Mouse (Mus musculus) left cerebral cortex, adult 11 months (tissue): ENCODE data around the gene Cacnb2.
"Not testable (repeated sequence)": the region's sequence is repeated elsewhere in the genome, so short reads cannot be mapped to it uniquely, and the experiment has no call there.

Experiments used
- DNase-seq: peaks from one replicate; pipeline ENCODE4 v3.0.0; 2022; ENCODE audit warnings: low spot score

Cacnb2 gene

DNA sequence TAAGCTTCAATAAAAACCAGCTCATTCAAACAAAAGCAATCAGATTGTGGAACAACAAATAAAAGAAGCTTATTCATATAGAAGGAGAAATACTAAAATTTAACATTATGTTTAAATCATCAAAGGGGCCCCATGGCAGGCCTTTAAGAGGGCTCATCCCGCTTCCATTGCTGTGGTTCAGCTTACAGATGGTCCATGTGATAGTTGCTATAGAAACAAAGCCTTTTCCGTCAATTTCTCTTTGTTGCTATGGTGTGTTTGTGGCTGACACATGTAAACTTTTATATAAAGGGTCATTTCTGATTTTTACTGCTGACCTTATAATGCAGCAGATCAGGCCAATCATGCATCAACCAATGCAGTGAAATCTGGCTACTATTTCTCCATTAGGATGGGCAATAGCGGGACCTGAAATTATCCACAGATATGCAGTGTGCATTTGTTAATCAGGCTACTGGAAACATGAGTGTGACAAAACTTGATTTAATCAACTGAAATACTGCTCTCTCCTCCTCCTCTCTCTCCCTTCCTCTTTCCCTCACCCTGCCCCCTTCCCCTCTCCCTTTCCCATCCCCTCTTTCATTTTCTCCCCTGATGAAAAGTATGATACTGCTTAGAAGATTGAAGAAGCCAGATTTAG, 54.4 kb downstream of the Cacnb2 start:
- no peak for DNase-seq

DNA sequence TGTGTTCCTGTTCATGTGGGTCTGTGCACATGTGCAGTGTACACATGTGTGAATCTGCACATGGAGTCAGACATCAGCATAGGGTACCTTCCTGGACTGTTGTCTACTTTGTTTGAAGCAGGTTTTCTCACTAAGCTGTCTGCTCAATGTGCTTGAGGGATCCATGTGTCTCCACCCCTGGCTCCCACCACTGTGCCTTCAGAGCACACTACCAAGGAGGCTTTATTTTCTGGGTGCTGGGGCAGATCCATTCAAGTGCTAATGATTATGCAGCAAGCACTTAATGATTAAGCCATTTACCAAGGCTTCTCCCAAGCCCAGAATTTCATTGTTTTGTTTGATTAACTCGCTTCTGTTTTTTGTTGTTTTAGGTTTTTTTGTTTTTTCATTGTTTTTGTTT, 62.3 kb downstream of the Cacnb2 start:
- DNase-seq = no peak

- DNase-seq = no peak
Observed at GRCm38 (mm10) chr2:14672117-14672516, 69.2 kb downstream of the Cacnb2 start.

- no peak for DNase-seq
Observed at GRCm38 (mm10) chr2:14676885-14677516, 74.1 kb downstream of the Cacnb2 start.

DNA sequence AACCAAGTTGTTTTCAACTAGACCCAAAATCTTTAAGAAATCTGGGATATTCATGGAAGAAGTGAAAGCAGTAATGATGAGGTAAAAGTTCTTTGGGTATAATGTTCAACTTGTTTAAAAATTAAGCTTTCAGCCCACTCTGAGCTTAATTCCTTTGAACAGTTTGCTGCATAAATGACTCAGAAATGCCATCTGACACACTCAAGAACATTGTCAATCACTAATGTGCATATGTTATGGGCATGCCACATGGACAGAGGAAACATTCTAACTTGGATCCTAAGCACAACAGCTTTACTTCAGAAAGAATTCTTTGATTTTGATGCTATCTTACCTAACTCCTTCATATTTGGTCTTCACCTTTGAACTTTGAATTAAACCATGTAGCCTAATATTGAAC, 81.3 kb downstream of the Cacnb2 start:
- no peak for DNase-seq

- peak; percentile 56 for DNase-seq
Observed at GRCm38 (mm10) chr2:14702973-14703645, 100.2 kb downstream of the Cacnb2 start.

- DNase-seq = no peak
Observed at GRCm38 (mm10) chr2:14703676-14704075, 100.8 kb downstream of the Cacnb2 start.

- DNase-seq = no peak
Observed at GRCm38 (mm10) chr2:14710247-14710646, 107.4 kb downstream of the Cacnb2 start.

DNA sequence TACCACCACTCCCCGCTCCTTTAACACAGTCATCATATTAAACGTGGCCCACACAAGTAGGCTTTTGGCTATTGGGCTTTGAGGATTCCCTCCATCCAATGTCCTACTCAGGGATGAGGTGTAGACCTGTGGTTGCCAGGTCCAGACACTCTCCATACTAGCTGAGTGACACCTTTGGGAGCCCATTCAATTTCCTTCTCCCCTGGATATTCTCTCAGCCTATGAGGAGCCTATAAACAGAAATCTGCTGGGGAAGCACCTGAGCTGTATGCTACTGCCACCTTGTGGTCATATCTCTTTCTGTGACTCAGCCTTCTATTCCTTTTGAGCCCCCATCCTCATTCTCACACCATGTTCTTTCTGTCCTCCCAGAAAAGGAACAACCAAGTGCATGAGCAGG, 108.9 kb downstream of the Cacnb2 start:
- DNase-seq = no peak

GRCm38 (mm10) chr2:14713049-14713448, 110.2 kb downstream of the Cacnb2 start:
- no peak for DNase-seq

DNA sequence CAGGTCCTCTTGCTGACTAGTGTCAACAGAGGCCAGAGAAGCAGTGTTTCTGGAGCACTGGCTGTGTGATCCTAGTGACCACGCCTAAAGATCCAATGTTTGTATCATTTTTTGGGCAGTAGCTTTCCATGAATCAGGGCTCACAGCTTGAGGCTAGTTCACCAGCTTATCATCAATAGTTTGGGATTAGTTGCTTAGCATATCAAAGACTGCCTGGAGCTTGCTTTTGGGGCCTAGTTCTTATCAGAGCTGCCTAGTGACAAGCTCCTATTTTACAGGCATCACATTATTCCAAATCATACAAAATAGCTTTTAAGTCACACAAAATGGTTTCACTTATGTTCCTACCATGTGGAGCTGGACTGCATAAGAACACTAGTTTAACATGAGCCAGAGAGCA, 113.8 kb downstream of the Cacnb2 start:
- no peak for DNase-seq

DNA sequence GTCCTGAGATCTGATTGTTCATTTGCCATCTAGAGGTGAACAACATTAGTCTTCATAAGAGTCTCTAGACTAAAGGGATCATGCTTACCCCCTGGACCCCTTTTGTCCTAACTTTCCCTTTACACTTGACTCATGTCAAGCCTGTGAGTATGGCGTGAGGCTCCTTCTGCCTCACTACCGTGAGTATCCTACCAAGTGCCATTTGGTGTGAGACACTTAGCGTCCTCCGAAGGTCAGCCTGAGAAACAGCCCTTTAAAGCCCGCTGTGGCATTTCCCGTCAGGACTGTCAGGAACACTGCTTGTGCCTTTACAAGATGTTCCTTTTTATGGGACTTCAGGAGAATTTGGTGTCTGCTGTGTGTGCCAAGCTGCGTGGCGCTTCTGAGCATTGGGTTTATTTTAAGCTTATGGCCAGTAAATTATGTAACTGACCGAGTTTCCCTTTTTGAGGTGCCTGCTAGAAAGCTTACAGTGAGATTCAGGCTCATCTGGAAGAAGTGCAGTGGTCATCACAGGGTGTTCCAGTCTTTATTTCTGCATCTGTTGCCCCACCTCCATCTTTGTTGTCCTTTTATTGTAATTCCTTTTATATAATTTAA, 116.3 kb downstream of the Cacnb2 start:
- peak; percentile 43 for DNase-seq

DNA sequence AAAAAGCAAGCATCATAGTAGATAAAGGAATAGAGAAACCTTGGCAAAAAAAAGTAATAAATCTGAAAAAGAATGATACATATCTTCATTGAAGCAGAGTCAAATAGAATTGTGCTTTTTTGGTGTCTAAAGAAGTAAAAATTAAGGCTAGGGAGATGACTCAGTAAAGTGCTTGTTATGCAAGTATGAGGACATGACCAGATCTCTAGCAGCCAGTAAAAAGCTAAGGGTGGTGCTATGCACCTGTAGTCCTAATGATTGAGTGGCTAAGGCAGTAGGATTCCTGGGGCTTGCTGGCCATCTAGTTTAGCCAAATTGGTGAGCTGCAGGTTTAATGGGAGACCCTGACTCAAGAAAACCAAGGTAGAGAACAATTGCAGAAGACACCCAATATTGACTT, 122.5 kb downstream of the Cacnb2 start:
- DNase-seq = no peak

DNA sequence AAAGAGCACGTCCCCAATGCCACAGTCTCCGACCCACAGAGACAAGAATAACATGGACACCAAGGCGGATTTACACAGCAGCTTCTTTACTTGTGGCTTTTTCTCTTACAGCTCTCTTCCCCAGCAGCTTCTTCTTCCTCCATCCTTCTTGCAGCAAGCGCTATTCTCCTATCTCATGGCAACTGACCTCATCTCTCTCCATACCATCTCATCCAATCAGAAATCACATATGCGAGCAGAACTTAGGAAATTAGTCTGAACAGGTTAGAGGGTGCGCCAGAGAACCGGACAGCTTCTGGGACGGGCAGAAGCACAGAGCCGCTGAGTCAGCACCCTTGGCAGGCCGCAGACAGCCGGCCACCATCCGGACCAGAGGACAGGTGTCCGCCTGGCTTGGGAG, 123.7 kb downstream of the Cacnb2 start:
- not testable (repeated sequence) for DNase-seq

- DNase-seq = no peak
Observed at GRCm38 (mm10) chr2:14738927-14739326, 136.0 kb downstream of the Cacnb2 start.

DNA sequence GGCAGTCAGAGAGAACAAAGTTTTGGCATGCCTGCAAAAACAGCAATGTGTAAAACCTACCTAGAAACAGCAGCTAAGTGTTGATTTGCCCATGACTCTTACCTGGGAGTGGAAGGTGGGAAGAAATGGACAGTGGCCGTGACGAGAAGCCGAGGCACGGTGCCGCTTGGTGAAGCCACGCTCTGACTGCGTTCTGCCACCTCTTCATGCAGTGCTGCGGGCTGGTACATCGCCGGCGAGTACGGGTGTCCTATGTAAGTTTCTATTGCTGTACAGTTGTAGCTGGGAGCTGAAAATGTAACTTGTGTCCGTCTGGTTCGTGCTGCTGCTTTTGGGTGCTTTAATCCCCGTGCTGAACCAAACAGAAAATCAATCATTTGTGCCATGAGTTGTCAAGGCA, 136.6 kb downstream of the Cacnb2 start:
- no peak for DNase-seq

GRCm38 (mm10) chr2:14740359-14740758, 137.5 kb downstream of the Cacnb2 start:
- DNase-seq = no peak

DNA sequence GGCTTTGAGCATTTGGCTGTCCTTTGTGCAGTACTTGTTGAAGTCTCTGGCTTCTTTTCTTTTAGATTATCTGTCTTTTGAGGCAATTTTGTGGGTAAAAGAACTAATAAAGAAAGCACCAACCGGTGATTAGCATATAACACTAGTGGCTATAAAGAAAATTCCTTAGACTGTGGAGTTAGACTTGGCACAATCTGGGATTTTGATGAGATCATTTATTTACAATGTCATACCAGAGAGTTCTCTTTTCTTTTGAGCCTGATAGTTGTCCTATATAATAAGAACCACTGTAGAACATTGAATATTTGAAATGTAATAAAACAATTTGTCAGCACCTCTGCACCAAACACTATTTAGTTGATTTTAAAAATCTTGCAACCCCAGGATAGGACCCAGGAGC, 141.9 kb downstream of the Cacnb2 start:
- no peak for DNase-seq

DNA sequence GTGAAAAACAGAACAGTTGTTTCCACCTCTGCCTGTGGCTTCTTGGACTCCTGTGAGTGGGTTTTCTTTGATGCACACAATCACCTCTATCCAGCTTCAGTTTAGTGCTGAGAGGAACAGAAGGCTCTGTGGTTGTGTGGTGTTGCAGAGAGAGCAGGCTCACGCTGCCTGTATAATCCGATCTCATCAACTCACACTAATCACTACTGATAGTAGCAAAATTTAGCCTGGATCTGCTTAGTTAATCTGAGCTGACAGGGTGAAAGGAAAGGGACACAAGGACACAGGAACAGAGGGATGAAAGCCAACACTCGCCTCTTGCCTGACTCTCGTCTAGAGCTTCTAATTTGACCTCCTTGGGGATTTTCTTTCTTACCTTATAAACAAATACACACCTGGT, 160.0 kb downstream of the Cacnb2 start:
- no peak for DNase-seq

- peak; percentile 30 for DNase-seq
Observed at GRCm38 (mm10) chr2:14763931-14764330, 161.0 kb downstream of the Cacnb2 start.

GRCm38 (mm10) chr2:14769448-14769847, 166.6 kb downstream of the Cacnb2 start:
- no peak for DNase-seq

DNA sequence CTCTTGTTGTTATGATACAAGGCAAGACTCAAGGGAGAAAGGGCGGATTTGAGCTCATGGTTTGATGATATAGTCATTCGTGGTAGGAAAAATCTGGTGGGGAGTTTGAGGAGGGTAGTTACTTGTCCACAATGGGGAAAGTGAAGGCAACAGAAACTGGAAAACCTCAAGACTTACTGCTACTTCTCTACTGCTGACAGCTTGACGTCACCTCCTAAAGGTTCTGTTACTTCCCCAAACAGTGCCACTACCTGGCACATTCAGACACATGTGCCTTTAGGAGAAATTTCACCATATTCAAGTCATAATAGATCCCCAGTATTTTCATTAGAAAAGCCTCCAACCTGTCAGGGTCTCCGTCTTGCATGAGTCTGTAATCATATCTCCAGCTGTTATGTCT, 167.7 kb downstream of the Cacnb2 start:
- DNase-seq = no peak

DNA sequence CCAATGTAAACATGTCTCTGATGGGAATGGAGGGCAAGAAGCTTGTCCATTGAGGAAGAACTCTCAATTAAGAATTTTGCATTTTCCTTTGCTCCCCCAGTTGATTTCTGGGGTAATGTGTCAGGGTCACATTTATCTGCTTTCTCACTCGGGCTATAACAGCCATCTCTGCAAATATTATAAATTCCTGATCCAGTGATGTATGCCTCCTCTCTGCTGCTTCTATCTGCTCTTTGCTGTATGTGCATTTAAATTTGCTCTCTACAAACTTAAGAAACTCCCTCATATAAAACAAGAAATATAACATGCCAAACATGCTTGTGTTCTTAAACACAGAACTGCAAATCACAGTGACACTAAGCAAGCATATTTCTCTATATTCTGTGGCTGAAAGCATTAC, 171.5 kb downstream of the Cacnb2 start:
- no peak for DNase-seq
